Mouse (Mus musculus) ovary, postnatal 10 days (tissue): ENCODE measurements around the gene Calcoco1.
"Not testable (repeated sequence)": the region's sequence is repeated elsewhere in the genome, so short reads cannot be mapped to it uniquely, and the experiment has no call there.

Experiments
- DNase-seq: peaks from one replicate; pipeline ENCODE4 v3.0.0; 2022; ENCODE audit warnings: low spot score

Calcoco1 gene

GRCm38 (mm10) chr15:102692321-102692804, 29.6 kb downstream of the Calcoco1 start:
- DNase-seq = no peak

- no peak for DNase-seq
Observed at GRCm38 (mm10) chr15:102685791-102686190, 36.2 kb downstream of the Calcoco1 start.

DNA sequence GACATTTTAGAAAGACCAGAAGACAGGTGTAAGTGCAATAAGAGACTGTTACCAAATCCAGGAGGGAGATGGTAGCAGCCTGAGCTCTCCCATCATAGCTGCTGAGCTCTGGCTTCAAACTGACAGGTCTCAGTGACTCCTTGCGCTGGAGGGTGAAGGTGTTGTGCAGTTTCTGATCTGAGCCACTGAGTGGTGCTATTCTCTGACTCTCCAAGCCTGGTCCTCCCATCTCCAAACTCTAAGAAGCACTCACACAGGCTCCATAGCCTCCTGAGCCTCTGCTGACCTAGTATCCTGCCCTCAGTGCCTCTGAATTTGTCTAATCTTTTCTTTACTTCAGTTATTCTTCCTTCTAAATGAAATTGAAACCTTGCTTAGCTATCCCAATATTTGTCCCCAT, 38.3 kb downstream of the Calcoco1 start:
- DNase-seq = no peak

GRCm38 (mm10) chr15:102676345-102676744, 45.6 kb downstream of the Calcoco1 start:
- DNase-seq = no peak

DNA sequence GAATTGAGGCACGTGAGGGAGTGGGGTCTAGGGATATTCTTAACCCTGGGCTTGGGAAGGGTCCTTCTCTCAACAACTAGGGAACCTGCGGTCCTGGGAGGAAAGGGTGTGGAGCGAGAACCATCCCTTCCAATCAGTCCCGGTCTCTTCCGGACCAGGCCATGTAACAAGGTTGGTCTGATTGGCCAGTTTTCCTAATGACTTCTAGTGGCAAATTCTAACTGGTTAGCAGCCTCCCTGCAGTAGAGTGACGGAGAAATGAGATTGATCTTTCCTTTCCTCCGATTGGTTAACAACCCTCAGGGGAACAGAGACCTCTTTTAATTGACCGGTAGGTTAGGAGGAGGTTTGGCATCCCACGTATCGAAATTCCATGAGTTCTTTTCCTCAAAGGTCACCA, 48.4 kb downstream of the Calcoco1 start:
- no peak for DNase-seq

DNA sequence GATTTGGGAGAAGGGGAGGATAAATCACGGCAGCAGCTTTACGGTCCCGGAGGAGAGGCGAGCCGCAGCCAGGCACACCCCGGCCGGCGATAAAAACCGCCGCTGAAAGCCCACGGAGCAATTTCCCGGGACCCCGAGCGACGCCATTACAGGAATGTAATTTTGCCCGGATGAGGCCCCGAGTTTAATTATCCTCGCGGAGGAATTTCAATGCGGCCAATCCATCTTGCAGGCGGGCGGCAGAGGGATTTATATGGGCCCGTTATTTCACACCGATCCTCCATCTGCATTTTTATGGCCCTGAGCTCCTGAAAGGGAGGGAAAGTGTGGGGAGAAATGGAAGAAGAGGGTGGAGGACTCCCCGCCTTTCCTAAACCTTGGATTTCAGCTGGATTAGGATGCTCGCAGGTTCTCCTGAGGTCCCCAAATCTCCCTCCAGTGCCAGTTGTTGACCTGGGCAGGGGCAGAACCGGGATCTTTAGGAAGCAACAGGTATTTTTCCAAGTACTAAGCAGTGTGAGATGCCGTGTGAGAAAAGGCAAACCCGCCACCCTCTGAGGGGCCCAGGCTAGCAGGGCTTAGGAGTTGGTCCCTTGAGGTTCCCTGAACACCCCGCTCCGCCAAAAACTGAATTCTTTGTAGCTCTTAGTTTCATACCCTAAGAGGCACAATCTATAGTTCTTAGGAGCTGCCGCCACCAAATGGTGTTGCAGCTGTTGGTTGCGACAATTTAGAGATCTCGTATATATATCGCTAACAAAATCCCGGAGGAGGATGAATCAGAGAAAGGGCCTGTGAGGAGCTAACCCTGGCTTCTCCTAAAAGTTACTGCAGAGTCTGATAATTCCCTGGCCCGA, 49.5 kb downstream of the Calcoco1 start, which contains the start of gene Atp5g2:
Gene Atp5g2, minus strand, starts transcription at position 138 of the 857 bp plus-strand sequence.
- no peak for DNase-seq

GRCm38 (mm10) chr15:102671721-102672214, 50.2 kb downstream of the Calcoco1 start:
- peak; percentile 77 for DNase-seq

GRCm38 (mm10) chr15:102670767-102671575, 51.0 kb downstream of the Calcoco1 start:
- peak; percentile 96 for DNase-seq

GRCm38 (mm10) chr15:102670281-102670680, 51.7 kb downstream of the Calcoco1 start:
- DNase-seq = no peak

DNA sequence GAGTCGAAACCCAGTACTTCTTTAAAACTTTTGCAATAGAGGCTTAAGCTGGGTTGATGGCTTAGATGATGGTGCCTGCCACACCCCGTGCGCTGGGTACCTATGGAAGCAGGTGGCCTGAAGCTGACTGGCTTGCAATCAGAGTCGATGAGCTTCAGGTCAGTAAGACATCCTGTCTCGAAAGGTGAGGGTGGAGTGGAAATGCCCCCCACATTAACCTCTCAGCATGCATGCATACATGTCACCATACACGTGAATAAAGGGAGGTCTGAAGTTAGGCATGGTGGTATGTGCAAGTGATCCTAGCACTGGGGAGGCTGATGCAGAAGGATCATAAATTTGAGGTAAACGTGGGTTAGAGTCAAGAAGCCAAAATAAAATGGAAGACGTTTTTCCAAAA, 52.4 kb downstream of the Calcoco1 start:
- no peak for DNase-seq

DNA sequence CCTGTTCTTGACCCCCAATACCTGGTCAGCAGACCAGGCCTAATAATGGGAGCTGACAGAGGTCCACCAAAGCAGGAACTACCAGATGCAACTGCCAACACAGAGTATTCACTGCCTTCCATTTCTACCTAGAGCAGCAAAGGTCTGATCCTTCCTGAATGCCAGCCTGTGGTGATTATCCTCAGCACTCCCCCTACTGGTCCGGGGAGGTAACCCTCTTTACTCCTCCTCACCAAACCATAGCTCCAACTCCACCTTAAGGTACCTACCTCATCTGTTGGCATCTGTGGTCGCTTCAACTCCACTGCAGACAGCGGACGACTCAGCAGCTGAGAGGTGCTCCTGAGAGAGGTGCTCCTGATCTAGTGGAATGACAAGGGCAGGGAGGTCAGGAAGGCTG, 56.5 kb downstream of the Calcoco1 start:
- DNase-seq = no peak

DNA sequence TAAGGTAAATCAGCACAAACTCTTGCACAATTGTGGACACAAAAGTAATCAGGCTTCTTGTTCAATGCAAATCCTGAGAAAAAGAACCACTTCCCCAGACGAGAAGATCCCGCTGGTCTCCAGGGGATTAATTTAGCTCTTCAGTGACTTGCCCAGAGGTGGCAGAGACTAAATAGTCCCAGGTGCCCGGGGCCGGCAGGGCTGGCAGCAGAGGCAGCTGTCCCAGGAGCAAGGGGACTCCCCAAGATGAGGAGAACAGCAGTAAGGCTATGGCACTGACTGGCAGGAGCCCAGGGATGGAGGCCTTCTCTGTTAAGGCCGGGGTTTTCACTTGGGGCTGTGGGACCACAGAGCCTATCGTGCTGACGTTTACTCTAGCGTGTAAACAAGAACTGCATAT, 58.2 kb downstream of the Calcoco1 start:
- DNase-seq = no peak

DNA sequence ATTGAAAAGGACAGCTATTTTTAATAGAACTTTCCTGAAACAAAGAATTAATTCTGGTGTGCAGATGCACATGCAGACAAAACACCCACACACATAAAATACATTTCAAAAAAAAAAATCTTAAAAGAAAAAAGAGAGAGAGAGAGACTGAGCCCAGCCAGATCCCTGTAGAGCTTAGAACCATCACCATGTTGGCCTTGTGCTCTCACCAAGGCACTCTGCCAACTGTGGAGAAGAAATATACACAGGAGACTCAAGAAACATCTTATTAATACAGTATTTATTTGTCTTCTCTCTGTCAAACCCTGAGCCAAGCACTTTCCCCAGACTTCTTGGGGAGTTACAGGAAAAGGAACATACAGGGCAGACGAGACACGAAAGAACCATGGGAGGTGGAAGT, 59.4 kb downstream of the Calcoco1 start:
- DNase-seq = not testable (repeated sequence)

- DNase-seq = no peak
Observed at GRCm38 (mm10) chr15:102657926-102658381, 64.0 kb downstream of the Calcoco1 start.
